Mouse (Mus musculus) midbrain, embryonic 10.5 days (tissue): ENCODE results near the gene Btf3. TPM values are rescaled to one million over a fixed set of nuclear protein-coding genes. Genes with fewer than 3 reads are reported as not detected.

Experiments used
- polyA plus RNA-seq: library from polyadenylated mRNA; unstranded; fragments of >200 nt; fragmentation: Nextera tagmentation; extraction: Ambion mirVana; gene quantifications from 2 replicates; pipeline ENCODE4 v1.2.1, GENCODE M21; 2016

Gene Btf3
- polyA plus RNA-seq, 1 experiment from 2014 or later: 750 TPM

Other genes with a start within 250 kb of the Btf3 start
- gene Arhgef28, start 110.6 kb downstream of the Btf3 start, polyA plus RNA-seq: 8.9 and 10.0 TPM in 2 replicates
- 41.9 and 46.8 TPM in 2 replicates for gene Utp15, start 54.0 kb downstream of the Btf3 start, polyA plus RNA-seq
- 17.7 and 23.3 TPM in 2 replicates for gene Ankra2, start 53.9 kb downstream of the Btf3 start, polyA plus RNA-seq
- not detected in 2 replicates for gene Gm21976, start 37.1 kb downstream of the Btf3 start, polyA plus RNA-seq
- 3.4 and 3.7 TPM in 2 replicates for gene Foxd1, start 37.2 kb upstream of the Btf3 start, polyA plus RNA-seq
- gene Gm10320, start 175.0 kb upstream of the Btf3 start, polyA plus RNA-seq: 1.1 and 1.2 TPM in 2 replicates